Mouse (Mus musculus): Measurements from ENCODE around the gene Gm17467.
"Not testable (repeated sequence)": the region's sequence is repeated elsewhere in the genome, so short reads cannot be mapped to it uniquely, and the experiment has no call there.

- TF ChIP-seq CTCF (IDR thresholded peaks at IDR 0.05; ENCODE audit: control insufficient read depth, insufficient read depth, insufficient replicate concordance, low read depth, low read length); POLR2A (IDR thresholded peaks at IDR 0.05; ENCODE audit: control insufficient read depth, low read depth, low read length): not testable (repeated sequence)
Observed at GRCm38 (mm10) chrX:123704691-123705090, at the start of gene Gm17467.
